Mouse (Mus musculus) ES-E14 (cell line): ENCODE results near the gene Ncaph. TPM values are rescaled to one million over a fixed set of nuclear protein-coding genes. Genes with fewer than 3 reads are reported as not detected.

Experiments
- DNase-seq: peaks from one replicate; pipeline ENCODE4 v3.0.0-alpha.2; 2013; ENCODE audit warnings: low read depth, low spot score
- H3K27ac ChIP-seq: 2 replicates; pipeline ENCODE4 v1.5.1; 2012; ENCODE audit warnings: low read depth, mild to moderate bottlenecking, low read length, moderate library complexity, mixed read lengths; ENCODE audit not compliant: poor library complexity, insufficient read depth, severe bottlenecking
- H3K36me3 ChIP-seq: 2 replicates; pipeline ENCODE4 v1.6.1; 2012; ENCODE audit warnings: mild to moderate bottlenecking, low read length, moderate library complexity, mixed read lengths; ENCODE audit not compliant: control insufficient read depth, poor library complexity, insufficient read depth, severe bottlenecking
- H3K4me1 ChIP-seq, 2 experiments: fragments of 150-350 bp in 1 of 2; sonication (generic) in 1 of 2; 2 replicates each; pipeline ENCODE4 v1.6.1; 2012; ENCODE audit warnings: low read length in 2 of 2, mild to moderate bottlenecking in 1 of 2, mixed read lengths in 1 of 2; ENCODE audit not compliant: control insufficient read depth in 2 of 2, insufficient read depth in 2 of 2, poor library complexity in 1 of 2
- H3K4me3 ChIP-seq, 2 experiments: fragments of 150-350 bp in 1 of 2; sonication (generic) in 1 of 2; 2 replicates each; pipeline ENCODE4 v1.5.1; 2012; ENCODE audit warnings: low read length in 2 of 2, low read depth in 1 of 2, mild to moderate bottlenecking in 1 of 2, mixed read lengths in 1 of 2; ENCODE audit not compliant: insufficient read depth in 1 of 2, poor library complexity in 1 of 2, severe bottlenecking in 1 of 2
- H3K9ac ChIP-seq: 2 replicates; pipeline ENCODE4 v1.6.1; 2012; ENCODE audit warnings: low read depth, mild to moderate bottlenecking, low read length, mixed read lengths; ENCODE audit not compliant: poor library complexity, insufficient read depth, severe bottlenecking
- H3K9me3 ChIP-seq: fragments of 150-350 bp; sonication (generic); 2 replicates; pipeline ENCODE4 v1.6.1; 2012; ENCODE audit warnings: low read depth, mild to moderate bottlenecking, low read length; ENCODE audit not compliant: control insufficient read depth, insufficient read depth
- CHD2 ChIP-seq: IDR thresholded peaks from 2 replicates; pipeline ENCODE4 v1.6.1; 2014; ENCODE audit warnings: mild to moderate bottlenecking, low read depth, low read length, inconsistent platforms
- HCFC1 ChIP-seq: IDR thresholded peaks from 2 replicates; pipeline ENCODE4 v1.6.1; 2012; ENCODE audit warnings: low read length, inconsistent platforms, borderline replicate concordance; ENCODE audit not compliant: insufficient read depth
- MAFK ChIP-seq: IDR thresholded peaks from 2 replicates; pipeline ENCODE4 v1.6.1; 2014; ENCODE audit warnings: mild to moderate bottlenecking, low read depth, low read length, inconsistent platforms; ENCODE audit not compliant: insufficient read depth
- ZC3H11A ChIP-seq: IDR thresholded peaks from 2 replicates; pipeline ENCODE4 v1.6.1; 2012; ENCODE audit warnings: low read depth, mild to moderate bottlenecking, inconsistent platforms, low read length, borderline replicate concordance
- ZNF384 ChIP-seq: IDR thresholded peaks from 2 replicates; pipeline ENCODE4 v1.6.1; 2012; ENCODE audit warnings: low read depth, low read length, inconsistent platforms
- in situ Hi-C, 2 experiments: fragments of 600-800 bp; cut with MboI; formaldehyde crosslinking; loops; one replicate each; pipeline ENCODE4 v1.15.1; 2025; ENCODE audit warnings: low sequenced_read_pairs in 2 of 2, inconsistent platforms in 1 of 2; ENCODE audit not compliant: unreplicated experiment in 2 of 2
- total RNA-seq: library from RNA; depleted of rRNA; stranded (reverse); fragments of 300-350 nt; gene quantifications from 2 replicates; pipeline ENCODE4 v1.2.3, GENCODE M21; 2012

The Ncaph gene
- total RNA-seq, 1 experiment = 45.9 TPM

- in situ Hi-C loops = no loop called here
- TF ChIP-seq ZNF384 (no peak), MAFK (no peak), ZC3H11A (no peak), HCFC1 (no peak), CHD2 (no peak)
- DNase-seq = no peak
Measured at GRCm38 (mm10) chr2:127074116-127074515, 59.6 kb downstream of the Ncaph start.

GRCm38 (mm10) chr2:127070879-127071278, 62.9 kb downstream of the Ncaph start:
- H3K27ac ChIP-seq = 0 out of 2 replicates have a peak overlapping the region, but pooled peaks have one; percentile 54
- no peaks in the 10 kb centered on the region for H3K9me3 ChIP-seq
- TF ChIP-seq MAFK (no peak), CHD2 (no peak)
- peak; percentile 8 for DNase-seq
- H3K4me1 ChIP-seq = peaks cover 0 to 6% of the 10 kb centered on the region in 2 experiments; a peak in 1 of 4 replicates
- peak overlapping the region; percentile 94 for H3K9ac ChIP-seq
- in situ Hi-C loops = no loop called here
- H3K36me3 ChIP-seq = no peaks in the 10 kb centered on the region
- H3K4me3 ChIP-seq = peak overlapping the region; percentile 83 to 88

More at GRCm38 (mm10) chr2:127074116-127074515, 59.6 kb downstream of the Ncaph start:
- H3K4me1 ChIP-seq = peaks cover 0 to 7% of the 10 kb centered on the region in 2 experiments; a peak in 1 of 4 replicates
- no peaks in the 10 kb centered on the region for H3K36me3 ChIP-seq
- H3K4me3 ChIP-seq = no peak overlapping the region
- H3K27ac ChIP-seq = no peak overlapping the region
- no peak overlapping the region for H3K9ac ChIP-seq
- H3K9me3 ChIP-seq = no peaks in the 10 kb centered on the region

GRCm38 (mm10) chr2:127070435-127070841, 63.3 kb downstream of the Ncaph start, which contains the start of gene Blvra:
Blvra (plus strand) TSS chr2:127070665.
- Histone ChIP-seq H3K4me1 (peaks cover 0 to 6% of the 10 kb centered on the region in 2 experiments; a peak in 1 of 4 replicates), H3K36me3 (no peaks in the 10 kb centered on the region), H3K9me3 (no peaks in the 10 kb centered on the region), H3K9ac (peak within 1 kb of the TSS; percentile 94), H3K4me3 (peak within 1 kb of the TSS; percentile 83 to 88), H3K27ac (peak within 1 kb of the TSS; percentile 60)
- in situ Hi-C loops = no loop called here
- TF ChIP-seq ZC3H11A (no peak), CHD2 (no peak), MAFK (no peak), HCFC1 (0 out of 2 replicates have a peak, but pooled peaks have one; percentile 20), ZNF384 (no peak)
- DNase-seq = peak; percentile 89

- Histone ChIP-seq H3K27ac (peak overlapping the region; percentile 60), H3K4me1 (peaks cover 0 to 6% of the 10 kb centered on the region in 2 experiments; a peak in 1 of 4 replicates), H3K4me3 (peak overlapping the region; percentile 11 to 83), H3K9ac (peak overlapping the region; percentile 76), H3K36me3 (no peaks in the 10 kb centered on the region), H3K9me3 (no peaks in the 10 kb centered on the region)
- TF ChIP-seq ZNF384 = no peak
- TF ChIP-seq CHD2 = no peak
- no peak for TF ChIP-seq MAFK
- TF ChIP-seq ZC3H11A = no peak
- no peak for TF ChIP-seq HCFC1
- in situ Hi-C loops = no loop called here
- DNase-seq = no peak
Measured at GRCm38 (mm10) chr2:127069781-127070434, 63.8 kb downstream of the Ncaph start.
